Mouse (Mus musculus): Measurements from ENCODE around the gene Fam19a2. TPM values are rescaled to one million over a fixed set of nuclear protein-coding genes. Genes with fewer than 3 reads are reported as not detected.

Fam19a2 gene
- 38.4 and 40.2 TPM in 2 replicates for polyA plus RNA-seq (2015; fragmentation: Nextera tagmentation; extraction: Ambion mirVana)

DNA sequence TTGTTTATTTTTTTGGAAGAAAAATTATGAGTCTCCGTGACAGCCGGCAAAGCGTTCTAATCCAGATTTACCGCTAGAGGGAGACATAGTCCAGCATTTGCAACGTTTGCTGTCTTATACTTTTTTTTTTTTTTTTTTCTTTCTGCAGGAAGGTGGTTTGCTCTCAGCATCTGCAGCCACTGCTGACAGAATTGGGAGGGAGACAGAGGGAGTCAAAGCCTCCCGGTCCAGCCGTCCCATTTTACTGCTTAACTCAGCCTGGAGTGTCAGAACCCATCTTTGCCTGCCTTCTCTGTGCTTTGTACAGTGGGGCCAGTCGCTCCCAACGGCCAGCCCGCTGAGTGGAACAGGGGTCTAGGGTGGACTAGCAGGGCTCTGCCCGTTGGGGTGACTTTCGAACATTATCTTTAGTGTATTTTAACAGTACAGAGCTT, at the start of gene Fam19a2:
TSS of gene Fam19a2 (plus strand) at position 121 of the 434 bp plus-strand sequence.
- Histone ChIP-seq H3K4me1 (replicated peaks) (peaks cover 29% of the 10 kb centered on the region), H3K27me3 (peaks cover 22% of the 10 kb centered on the region), H3K9me3 (no peaks in the 10 kb centered on the region), H3K36me3 (no peaks in the 10 kb centered on the region), H3K4me3 (peak within 1 kb of the TSS; percentile 67), H3K9ac (peak within 1 kb of the TSS; percentile 83), H3K27ac (replicated peaks) (peak within 1 kb of the TSS; percentile 71), H3K4me2 (peak within 1 kb of the TSS; percentile 92)
- ATAC-seq (ENCODE audit: low read depth), result peak; percentile 64
- 1% methylated on average over 12 of the region's 12 CpGs for WGBS

DNA sequence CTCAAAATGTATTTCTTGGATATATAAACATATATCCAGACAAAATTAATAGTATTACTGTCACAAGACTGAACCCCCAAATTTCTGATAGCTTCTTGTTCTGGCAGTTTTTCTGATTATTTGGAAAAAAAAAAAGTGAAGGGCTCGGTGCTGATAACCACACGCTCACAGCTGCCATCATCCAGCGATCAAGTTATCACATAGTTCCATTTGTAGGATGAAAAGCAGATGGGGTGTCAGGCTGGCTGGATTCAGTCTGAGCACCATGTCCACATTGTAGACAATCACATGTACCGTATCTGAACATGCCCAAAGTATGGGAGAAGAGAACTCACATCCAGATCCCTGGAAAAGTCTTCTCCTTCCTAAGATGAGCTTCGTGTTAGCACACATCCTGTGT, 41.0 kb upstream of the Fam19a2 start:
- H3K9me3 ChIP-seq, result no peaks in the 10 kb centered on the region
- no peak overlapping the region for H3K9ac ChIP-seq
- H3K27ac ChIP-seq (replicated peaks), result no peak overlapping the region
- H3K4me1 ChIP-seq (replicated peaks), result no peaks in the 10 kb centered on the region
- ATAC-seq (ENCODE audit: low read depth), result no peak
- no peaks in the 10 kb centered on the region for H3K27me3 ChIP-seq
- H3K4me3 ChIP-seq, result no peak overlapping the region
- 94% methylated on average over 5 of the region's 5 CpGs for WGBS
- no peak overlapping the region for H3K4me2 ChIP-seq
- no peaks in the 10 kb centered on the region for H3K36me3 ChIP-seq

- ATAC-seq (ENCODE audit: low read depth), result no peak
- H3K9me3 ChIP-seq, result no peaks in the 10 kb centered on the region
- WGBS, result 91% methylated on average over 5 of the region's 5 CpGs
- no peak overlapping the region for H3K4me3 ChIP-seq
- no peak overlapping the region for H3K4me2 ChIP-seq
- no peaks in the 10 kb centered on the region for H3K36me3 ChIP-seq
- no peaks in the 10 kb centered on the region for H3K4me1 ChIP-seq (replicated peaks)
- H3K9ac ChIP-seq, result no peak overlapping the region
- no peak overlapping the region for H3K27ac ChIP-seq (replicated peaks)
- H3K27me3 ChIP-seq, result no peaks in the 10 kb centered on the region
These were observed 34.4 kb upstream of the Fam19a2 start for GRCm38 (mm10) chr10:123229420-123229819.

DNA sequence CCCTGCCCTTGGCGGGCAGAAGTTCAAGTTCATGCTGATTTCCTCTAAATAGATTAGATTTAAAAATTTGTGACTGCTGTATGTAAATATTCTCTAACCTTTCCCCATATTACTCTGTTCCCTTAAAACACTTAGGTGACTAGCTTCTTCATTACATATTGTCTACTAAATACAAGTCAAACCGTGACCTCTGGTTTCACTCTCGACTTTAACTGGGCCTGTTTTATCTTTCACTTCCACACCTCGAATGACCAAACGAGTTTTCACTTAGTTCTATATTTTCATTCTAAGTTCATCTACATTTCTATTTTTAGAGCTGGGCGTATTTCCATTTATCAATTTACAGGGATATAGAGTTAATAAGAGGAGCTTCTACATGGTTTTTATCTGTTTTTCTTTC, 15.7 kb upstream of the Fam19a2 start:
- Histone ChIP-seq H3K9me3 (no peaks in the 10 kb centered on the region), H3K9ac (no peak overlapping the region), H3K4me2 (no peak overlapping the region), H3K36me3 (no peaks in the 10 kb centered on the region), H3K4me1 (replicated peaks) (no peaks in the 10 kb centered on the region), H3K27ac (replicated peaks) (no peak overlapping the region), H3K4me3 (no peak overlapping the region), H3K27me3 (no peaks in the 10 kb centered on the region)
- no peak for ATAC-seq (ENCODE audit: low read depth)
- WGBS, result 88% methylated on average over 6 of the region's 6 CpGs

DNA sequence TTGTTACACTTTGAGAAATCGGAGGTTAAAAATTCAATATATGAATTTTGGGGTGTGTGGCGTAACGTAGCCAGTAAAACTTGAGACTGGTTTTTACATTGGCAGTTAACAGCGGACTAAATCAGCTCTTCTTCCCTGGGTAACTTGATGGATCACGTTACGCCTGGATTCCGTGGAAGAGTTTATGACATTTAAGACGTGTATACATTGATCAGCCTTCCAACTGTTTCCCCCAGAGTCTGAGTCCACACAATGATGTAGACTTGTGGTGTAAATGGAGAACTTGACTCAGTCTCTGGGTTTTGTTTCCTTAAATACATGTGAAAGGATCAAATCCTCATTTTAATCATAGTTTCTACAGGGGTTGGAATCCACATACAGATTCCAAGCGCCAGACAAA, 11.9 kb upstream of the Fam19a2 start:
- Histone ChIP-seq H3K9ac (no peak overlapping the region), H3K4me3 (no peak overlapping the region), H3K36me3 (no peaks in the 10 kb centered on the region), H3K4me1 (replicated peaks) (no peaks in the 10 kb centered on the region), H3K9me3 (no peaks in the 10 kb centered on the region), H3K27me3 (no peaks in the 10 kb centered on the region), H3K27ac (replicated peaks) (no peak overlapping the region), H3K4me2 (no peak overlapping the region)
- 80% methylated on average over 9 of the region's 9 CpGs for WGBS
- ATAC-seq (ENCODE audit: low read depth), result no peak

GRCm38 (mm10) chr10:123254299-123254698, 9.5 kb upstream of the Fam19a2 start:
- Histone ChIP-seq H3K36me3 (no peaks in the 10 kb centered on the region), H3K4me2 (no peak overlapping the region), H3K4me3 (no peak overlapping the region), H3K9me3 (no peaks in the 10 kb centered on the region), H3K27ac (replicated peaks) (no peak overlapping the region), H3K4me1 (replicated peaks) (no peaks in the 10 kb centered on the region), H3K27me3 (no peaks in the 10 kb centered on the region), H3K9ac (no peak overlapping the region)
- 35% methylated on average over 5 of the region's 5 CpGs for WGBS
- ATAC-seq (ENCODE audit: low read depth), result no peak

GRCm38 (mm10) chr10:123255674-123256348, 8.0 kb upstream of the Fam19a2 start:
- Histone ChIP-seq H3K9me3 (no peaks in the 10 kb centered on the region), H3K4me1 (replicated peaks) (no peaks in the 10 kb centered on the region), H3K4me2 (no peak overlapping the region), H3K27me3 (peaks cover 3% of the 10 kb centered on the region), H3K9ac (no peak overlapping the region), H3K36me3 (no peaks in the 10 kb centered on the region), H3K27ac (replicated peaks) (no peak overlapping the region), H3K4me3 (no peak overlapping the region)
- ATAC-seq (ENCODE audit: low read depth), result no peak
- 80% methylated on average over 7 of the region's 7 CpGs for WGBS

- Histone ChIP-seq H3K9ac (peak overlapping the region; percentile 83), H3K36me3 (no peaks in the 10 kb centered on the region), H3K27ac (replicated peaks) (peak overlapping the region; percentile 71), H3K4me2 (peak overlapping the region; percentile 92), H3K4me3 (peak overlapping the region; percentile 67), H3K9me3 (no peaks in the 10 kb centered on the region), H3K27me3 (peaks cover 22% of the 10 kb centered on the region), H3K4me1 (replicated peaks) (peaks cover 29% of the 10 kb centered on the region)
- peak; percentile 76 for ATAC-seq (ENCODE audit: low read depth)
- WGBS, result under 1% methylated on average over 84 of the region's 84 CpGs
These were observed 830 bp downstream of the Fam19a2 start for GRCm38 (mm10) chr10:123264461-123265191.

GRCm38 (mm10) chr10:123265241-123265790, 1.5 kb downstream of the Fam19a2 start:
- H3K9me3 ChIP-seq, result no peaks in the 10 kb centered on the region
- peak overlapping the region; percentile 83 for H3K9ac ChIP-seq
- peaks cover 20% of the 10 kb centered on the region for H3K27me3 ChIP-seq
- no peaks in the 10 kb centered on the region for H3K36me3 ChIP-seq
- H3K4me1 ChIP-seq (replicated peaks), result peaks cover 29% of the 10 kb centered on the region
- H3K4me2 ChIP-seq, result peak overlapping the region; percentile 92
- H3K4me3 ChIP-seq, result peak overlapping the region; percentile 67
- ATAC-seq (ENCODE audit: low read depth), result peak; percentile 64
- peak overlapping the region; percentile 71 for H3K27ac ChIP-seq (replicated peaks)
- under 1% methylated on average over 46 of the region's 50 CpGs for whole genome bisulfite sequencing

DNA sequence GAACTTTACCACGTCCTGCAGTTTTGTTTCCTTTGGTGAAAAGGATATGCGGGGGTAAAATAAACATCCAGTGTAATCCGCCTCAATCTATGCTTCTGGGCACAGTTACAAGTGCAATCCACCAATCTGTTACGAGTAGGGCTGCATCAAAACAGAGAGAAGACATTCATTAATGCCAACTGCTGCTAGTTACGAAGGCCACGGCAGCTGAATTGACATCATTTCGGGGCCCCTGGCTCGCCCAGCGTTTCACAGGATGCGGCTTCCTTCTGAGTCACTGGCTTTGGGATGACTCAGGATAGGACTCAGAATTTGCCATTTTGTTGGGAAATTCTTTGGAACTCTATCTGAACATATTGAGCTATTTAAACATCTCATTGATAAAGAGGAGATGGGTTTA, 4.8 kb downstream of the Fam19a2 start:
- Histone ChIP-seq H3K4me3 (no peak overlapping the region), H3K4me2 (peak overlapping the region; percentile 92), H3K4me1 (replicated peaks) (peaks cover 29% of the 10 kb centered on the region), H3K9ac (no peak overlapping the region), H3K27ac (replicated peaks) (no peak overlapping the region), H3K27me3 (peaks cover 16% of the 10 kb centered on the region), H3K9me3 (no peaks in the 10 kb centered on the region), H3K36me3 (no peaks in the 10 kb centered on the region)
- ATAC-seq (ENCODE audit: low read depth), result no peak
- 74% methylated on average over 10 of the region's 10 CpGs for WGBS

- H3K36me3 ChIP-seq, result no peaks in the 10 kb centered on the region
- no peaks in the 10 kb centered on the region for H3K27me3 ChIP-seq
- no peak overlapping the region for H3K9ac ChIP-seq
- no peak overlapping the region for H3K27ac ChIP-seq (replicated peaks)
- no peaks in the 10 kb centered on the region for H3K9me3 ChIP-seq
- 73% methylated on average over 11 of the region's 11 CpGs for WGBS
- no peak overlapping the region for H3K4me2 ChIP-seq
- ATAC-seq (ENCODE audit: low read depth), result no peak
- no peaks in the 10 kb centered on the region for H3K4me1 ChIP-seq (replicated peaks)
- no peak overlapping the region for H3K4me3 ChIP-seq
These were observed 10.8 kb downstream of the Fam19a2 start for GRCm38 (mm10) chr10:123274554-123274953.

- Histone ChIP-seq H3K36me3 (no peaks in the 10 kb centered on the region), H3K4me2 (no peak overlapping the region), H3K4me1 (replicated peaks) (no peaks in the 10 kb centered on the region), H3K9me3 (no peaks in the 10 kb centered on the region), H3K4me3 (no peak overlapping the region), H3K27ac (replicated peaks) (no peak overlapping the region), H3K27me3 (no peaks in the 10 kb centered on the region), H3K9ac (no peak overlapping the region)
- no peak for ATAC-seq (ENCODE audit: low read depth)
These were observed 43.5 kb downstream of the Fam19a2 start for GRCm38 (mm10) chr10:123307300-123307699.

Measured in neural tube, embryonic 13.5 days (tissue).